Mouse (Mus musculus) thymus, postnatal 14 days (tissue): ENCODE data around the gene Frmd4a.

Experiments
- DNase-seq: peaks from one replicate; pipeline ENCODE4 v3.0.0; 2021

Gene Frmd4a

GRCm38 (mm10) chr2:4017528-4018288 is at the start of gene Frmd4a:
Frmd4a (plus strand) TSS chr2:4017717.
- no peak for DNase-seq

- DNase-seq = no peak
Observed at GRCm38 (mm10) chr2:3988876-3989275, 28.6 kb upstream of the Frmd4a start.

GRCm38 (mm10) chr2:3990431-3990830 is 27.1 kb upstream of the Frmd4a start:
- no peak for DNase-seq

- DNase-seq = no peak
Observed at GRCm38 (mm10) chr2:4018431-4018876, 937 bp downstream of the Frmd4a start.

GRCm38 (mm10) chr2:4018909-4019308 is 1.4 kb downstream of the Frmd4a start:
- no peak for DNase-seq

GRCm38 (mm10) chr2:4024927-4025326 is 7.4 kb downstream of the Frmd4a start:
- DNase-seq = no peak

GRCm38 (mm10) chr2:4029031-4029747 is 11.7 kb downstream of the Frmd4a start:
- DNase-seq = no peak

- DNase-seq = no peak
Observed at GRCm38 (mm10) chr2:4036153-4036589, 18.7 kb downstream of the Frmd4a start.

- no peak for DNase-seq
Observed at GRCm38 (mm10) chr2:4036651-4037117, 19.2 kb downstream of the Frmd4a start.

GRCm38 (mm10) chr2:4042009-4042408 is 24.5 kb downstream of the Frmd4a start:
- no peak for DNase-seq

- no peak for DNase-seq
Observed at GRCm38 (mm10) chr2:4055481-4055880, 38.0 kb downstream of the Frmd4a start.

GRCm38 (mm10) chr2:4060675-4061074 is 43.2 kb downstream of the Frmd4a start:
- no peak for DNase-seq

GRCm38 (mm10) chr2:4071831-4072230 is 54.3 kb downstream of the Frmd4a start:
- no peak for DNase-seq

GRCm38 (mm10) chr2:4083877-4084276 is 66.4 kb downstream of the Frmd4a start:
- DNase-seq = no peak

- DNase-seq = no peak
Observed at GRCm38 (mm10) chr2:4097601-4098000, 80.1 kb downstream of the Frmd4a start.

GRCm38 (mm10) chr2:4098948-4099776 is 81.6 kb downstream of the Frmd4a start:
- no peak for DNase-seq

GRCm38 (mm10) chr2:4099777-4100104 is 82.2 kb downstream of the Frmd4a start:
- no peak for DNase-seq

- DNase-seq = no peak
Observed at GRCm38 (mm10) chr2:4101370-4101769, 83.9 kb downstream of the Frmd4a start.

- no peak for DNase-seq
Observed at GRCm38 (mm10) chr2:4113303-4113920, 95.9 kb downstream of the Frmd4a start.

GRCm38 (mm10) chr2:4119678-4120458 is 102.4 kb downstream of the Frmd4a start:
- DNase-seq = no peak

GRCm38 (mm10) chr2:4131216-4131615 is 113.7 kb downstream of the Frmd4a start:
- DNase-seq = no peak

GRCm38 (mm10) chr2:4137493-4137892 is 120.0 kb downstream of the Frmd4a start:
- no peak for DNase-seq
